Mouse (Mus musculus) thymus, adult 2 months (tissue): ENCODE measurements around the gene Bach2.

Source experiments
- CTCF ChIP-seq: fragments of 200-500 bp; IDR thresholded peaks from 2 replicates; pipeline ENCODE4 v1.5.1; 2012; ENCODE audit warnings: mild to moderate bottlenecking, control low read depth, low read length, moderate library complexity, borderline replicate concordance; ENCODE audit not compliant: control insufficient read depth, poor library complexity, insufficient read depth; ENCODE audit errors: extremely low read depth
- POLR2A ChIP-seq: fragments of 200-500 bp; IDR thresholded peaks from 2 replicates; pipeline ENCODE4 v1.6.1; 2012; ENCODE audit warnings: mild to moderate bottlenecking, low read length, control low read depth, moderate library complexity; ENCODE audit not compliant: control insufficient read depth, poor library complexity, insufficient read depth; ENCODE audit errors: extremely low read depth

- TF ChIP-seq POLR2A: no peak
- TF ChIP-seq CTCF: no peak
Measured at GRCm38 (mm10) chr4:32235920-32236705, 2.5 kb upstream of the Bach2 start.
